Mouse (Mus musculus) bone marrow macrophage, adult 2 months (primary cell): ENCODE measurements around the gene Sugt1.

ENCODE experiments used
- CTCF ChIP-seq: IDR thresholded peaks from 2 replicates; pipeline ENCODE4 v1.5.1; 2012; ENCODE audit warnings: low read depth, mild to moderate bottlenecking, low read length, moderate library complexity
- POLR2A ChIP-seq: IDR thresholded peaks from 2 replicates; pipeline ENCODE4 v1.6.1; 2012; ENCODE audit warnings: mild to moderate bottlenecking, low read depth, low read length, borderline replicate concordance

- TF ChIP-seq POLR2A (no peak), CTCF (no peak)
Measured at GRCm38 (mm10) chr14:79608286-79608685, 20.8 kb downstream of the Sugt1 start.
